In the genomic region with DNA sequence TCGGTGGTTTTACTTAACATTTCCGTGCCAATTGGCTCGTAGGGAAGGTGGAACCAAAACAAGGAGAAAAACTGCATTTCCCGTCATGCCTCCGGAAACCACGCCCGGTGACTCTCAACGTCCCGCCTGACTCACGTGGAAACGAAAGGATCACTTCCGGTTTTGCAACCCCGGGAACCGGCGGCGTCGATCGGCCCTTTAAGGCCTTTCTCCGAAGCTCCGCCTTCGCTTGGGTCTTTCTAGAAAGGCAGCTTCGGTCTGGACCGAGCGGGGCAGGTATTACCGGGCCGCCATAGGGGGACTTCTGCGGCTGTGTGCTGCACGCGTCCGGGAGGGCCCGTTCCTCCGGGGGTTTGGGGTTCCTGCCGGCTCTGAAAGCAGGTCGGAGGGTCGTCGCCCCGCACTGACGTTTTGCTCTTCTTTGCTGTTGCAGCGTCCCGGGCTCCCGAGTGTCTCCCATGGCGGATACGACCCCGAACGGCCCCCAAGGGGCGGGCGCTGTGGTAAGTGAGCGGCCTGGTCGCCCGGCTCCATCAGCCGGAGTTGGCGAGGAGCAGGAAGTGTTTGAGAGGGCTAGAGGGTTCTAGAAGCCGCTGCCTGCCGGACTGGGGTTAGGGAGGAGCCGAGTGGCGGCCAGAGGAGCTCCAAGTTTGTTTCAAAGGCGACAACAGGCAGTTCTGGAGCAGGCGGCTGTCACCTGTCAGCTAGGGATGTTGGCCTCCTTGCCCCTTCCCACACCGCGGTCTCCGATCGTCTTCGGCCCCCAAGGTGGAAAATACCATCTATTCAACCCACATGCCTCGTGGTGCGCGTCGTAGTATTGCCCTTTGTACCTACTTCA, we compare ENCODE assay signal across 8 mouse cellular contexts. TPM values are rescaled to one million over a fixed set of nuclear protein-coding genes. Genes with fewer than 3 reads are reported as not detected.
DNase-seq lines count a peak whose midpoint lies in the region; ATAC-seq and TF ChIP-seq lines count a peak whose summit lies in the region.

A gene (plus strand): TSS at position 35 of the 841 bp plus-strand sequence.

- peak within 1 kb of the TSS; percentile 86 for H3K9ac ChIP-seq in CH12.LX (ENCODE audit: insufficient read depth, low read depth)
- H3K9ac ChIP-seq in forebrain, embryonic 11.5 days (ENCODE audit: low read length) = peak within 1 kb of the TSS; percentile 90
- H3K9ac ChIP-seq in heart, embryonic 16.5 days (ENCODE audit: low read length) = peak within 1 kb of the TSS; percentile 94
- H3K9ac ChIP-seq in liver, embryonic 15.5 days = peak within 1 kb of the TSS; percentile 95
- peak within 1 kb of the TSS; percentile 83 for H3K9ac ChIP-seq in neural tube, embryonic 12.5 days

- DNase-seq in CH12.LX (ENCODE audit: extremely low read depth) = peak; percentile 97
- DNase-seq in c-Kit-positive CD71-positive TER-119-negative erythroid progenitor cells, embryonic 14.5 days (ENCODE audit: low read depth) = peak; percentile 96
- DNase-seq in forebrain, embryonic 11.5 days (ENCODE audit: low spot score) = peak; percentile 93
- peak; percentile 95 to 98 for DNase-seq in kidney, postnatal 36 days
- peak; percentile 96 for DNase-seq in telencephalon, adult 2 months (ENCODE audit: low read depth, low spot score)

- H3K4me3 ChIP-seq in CH12.LX (replicated peaks in 1 of 3; ENCODE audit: low read depth in 2 of 3, low read length in 2 of 3, poor library complexity in 1 of 3) = peak within 1 kb of the TSS; percentile 79 to 86 (median 82)
- H3K4me3 ChIP-seq in forebrain, embryonic 11.5 days (ENCODE audit: low read depth, low read length) = peak within 1 kb of the TSS; percentile 83
- H3K4me3 ChIP-seq in heart, embryonic 16.5 days (ENCODE audit: low read length) = peak within 1 kb of the TSS; percentile 74
- peak within 1 kb of the TSS; percentile 96 for H3K4me3 ChIP-seq in liver, embryonic 15.5 days (replicated peaks)
- H3K4me3 ChIP-seq in neural tube, embryonic 12.5 days = peak within 1 kb of the TSS; percentile 89

- dilution Hi-C loops in CH12.LX (cut with MboI; ENCODE audit: extremely low pct_ligation_motif_present, extremely low pct_unique_long_range_greater_than_20kb, low sequenced_read_pairs) = no loop called here

- H3K4me1 ChIP-seq in CH12.LX (ENCODE audit: control insufficient read depth in 1 of 2, insufficient read depth in 2 of 2) = peaks cover 7 to 48% of the 10 kb centered on the region in 2 experiments; a peak in 3 of 4 replicates
- no peaks in the 10 kb centered on the region; the same call in 1 of the 2 replicates for H3K4me1 ChIP-seq in forebrain, embryonic 11.5 days (replicated peaks; ENCODE audit: control insufficient read depth, insufficient read depth, low read length)
- H3K4me1 ChIP-seq in heart, embryonic 16.5 days (ENCODE audit: control insufficient read depth, insufficient read depth, low read length) = peaks cover 13% of the 10 kb centered on the region
- H3K4me1 ChIP-seq in liver, embryonic 15.5 days (replicated peaks) = peaks cover 51% of the 10 kb centered on the region
- H3K4me1 ChIP-seq in neural tube, embryonic 12.5 days = peaks cover 12% of the 10 kb centered on the region; the same call in 1 of the 2 replicates

- peak; percentile 83 for TF ChIP-seq POLR2A in CH12.LX (IDR thresholded peaks at IDR 0.05; ENCODE audit: low read depth, low read length)

- no peak for TF ChIP-seq RAD21 in CH12.LX (IDR thresholded peaks at IDR 0.05; ENCODE audit: low read depth, low read length)

- no peak for TF ChIP-seq CTCF in CH12.LX (conservative IDR thresholded peaks at IDR 0.05 in 1 of 2, IDR thresholded peaks at IDR 0.05 in 1 of 2; ENCODE audit: low read depth in 2 of 2, low read length in 2 of 2)

- peak within 1 kb of the TSS; percentile 84 for H3K27ac ChIP-seq in CH12.LX (ENCODE audit: insufficient read depth, low read depth)
- peak within 1 kb of the TSS; percentile 87 for H3K27ac ChIP-seq in forebrain, embryonic 11.5 days (ENCODE audit: low read depth, low read length)
- peak within 1 kb of the TSS; percentile 88 for H3K27ac ChIP-seq in heart, embryonic 16.5 days (ENCODE audit: low read length)
- H3K27ac ChIP-seq in liver, embryonic 15.5 days (replicated peaks) = peak within 1 kb of the TSS; percentile 99
- H3K27ac ChIP-seq in neural tube, embryonic 12.5 days = peak within 1 kb of the TSS; percentile 85

- in situ Hi-C loops in CH12.LX (cut with MboI; ENCODE audit: low pct_ligation_motif_present, low pct_unique_long_range_greater_than_20kb, low sequenced_read_pairs) = no loop called here

- no peaks in the 10 kb centered on the region for H3K27me3 ChIP-seq in CH12.LX (replicated peaks)
- H3K27me3 ChIP-seq in forebrain, embryonic 11.5 days (ENCODE audit: control insufficient read depth, insufficient read depth, low read length) = no peaks in the 10 kb centered on the region
- no peaks in the 10 kb centered on the region for H3K27me3 ChIP-seq in heart, embryonic 16.5 days (ENCODE audit: control insufficient read depth, insufficient read depth, low read length)
- H3K27me3 ChIP-seq in liver, embryonic 15.5 days = 0 out of 2 replicates have a peak, but pooled peaks cover 1% of the 10 kb centered on the region
- no peaks in the 10 kb centered on the region for H3K27me3 ChIP-seq in neural tube, embryonic 12.5 days (replicated peaks)

- no peak for TF ChIP-seq EP300 in CH12.LX (IDR thresholded peaks at IDR 0.05; ENCODE audit: low read length)

- peak within 1 kb of the TSS; percentile 97 for H3K4me2 ChIP-seq in CH12.LX (ENCODE audit: insufficient read depth, low read depth, poor library complexity, severe bottlenecking)
- H3K4me2 ChIP-seq in forebrain, embryonic 11.5 days (ENCODE audit: low read depth, low read length, severe bottlenecking) = peak within 1 kb of the TSS; percentile 74
- peak within 1 kb of the TSS; percentile 90 for H3K4me2 ChIP-seq in heart, embryonic 16.5 days (ENCODE audit: low read depth, low read length)
- H3K4me2 ChIP-seq in liver, embryonic 15.5 days = peak within 1 kb of the TSS; percentile 71
- H3K4me2 ChIP-seq in neural tube, embryonic 12.5 days (replicated peaks) = peak within 1 kb of the TSS; percentile 69

- peak; percentile 90 for ATAC-seq in forebrain, embryonic 11.5 days (replicated peaks; ENCODE audit: low FRiP score)
- peak; percentile 92 for ATAC-seq in heart, embryonic 16.5 days (replicated peaks; ENCODE audit: extremely low read depth, insufficient read depth, low FRiP score)
- peak; percentile 90 for ATAC-seq in liver, embryonic 15.5 days (ENCODE audit: insufficient read depth)
- ATAC-seq in neural tube, embryonic 12.5 days (ENCODE audit: low FRiP score, low read depth) = peak; percentile 89

- H3K36me3 ChIP-seq in CH12.LX (replicated peaks in 1 of 2; ENCODE audit: control insufficient read depth in 1 of 2, insufficient read depth in 1 of 2, low read length in 1 of 2) = peaks cover 11 to 34% of the 10 kb centered on the region in 2 experiments
- peaks cover 7% of the 10 kb centered on the region for H3K36me3 ChIP-seq in forebrain, embryonic 11.5 days (ENCODE audit: control insufficient read depth, insufficient read depth, low read length)
- H3K36me3 ChIP-seq in heart, embryonic 16.5 days (ENCODE audit: control insufficient read depth, insufficient read depth) = peaks cover 18% of the 10 kb centered on the region
- H3K36me3 ChIP-seq in liver, embryonic 15.5 days (replicated peaks) = peaks cover 26% of the 10 kb centered on the region
- H3K36me3 ChIP-seq in neural tube, embryonic 12.5 days = peaks cover 26% of the 10 kb centered on the region

- H3K9me3 ChIP-seq in CH12.LX (replicated peaks; ENCODE audit: low read length) = no peaks in the 10 kb centered on the region
- H3K9me3 ChIP-seq in forebrain, embryonic 11.5 days (ENCODE audit: control insufficient read depth, low read length) = no peaks in the 10 kb centered on the region
- no peaks in the 10 kb centered on the region for H3K9me3 ChIP-seq in heart, embryonic 16.5 days (replicated peaks; ENCODE audit: control insufficient read depth, low read length)
- no peaks in the 10 kb centered on the region for H3K9me3 ChIP-seq in liver, embryonic 15.5 days (replicated peaks)
- no peaks in the 10 kb centered on the region for H3K9me3 ChIP-seq in neural tube, embryonic 12.5 days

- WGBS in forebrain, embryonic 11.5 days = under 1% methylated on average over 67 of the region's 67 CpGs
- under 1% methylated on average over 67 of the region's 67 CpGs for WGBS in heart, embryonic 16.5 days
- under 1% methylated on average over 67 of the region's 67 CpGs for WGBS in liver, embryonic 15.5 days (ENCODE audit: insufficient replicate concordance)
- under 1% methylated on average over 67 of the region's 67 CpGs for WGBS in neural tube, embryonic 12.5 days

- peaks cover 28% of the 10 kb centered on the region for H3K79me2 ChIP-seq in CH12.LX (replicated peaks; ENCODE audit: control insufficient read depth, extremely low read depth, insufficient read depth, poor library complexity, severe bottlenecking)

TF ChIP-seq in CH12.LX, 34 proteins besides CTCF, POLR2A, EP300 and RAD21 (continues in another document):
- TF ChIP-seq HCFC1 (IDR thresholded peaks at IDR 0.05; ENCODE audit: low read depth, low read length) = peak; percentile 98
- TF ChIP-seq ETS1 (conservative IDR thresholded peaks at IDR 0.05; ENCODE audit: low read depth, low read length) = no peak
- peak; percentile 88 for TF ChIP-seq MYC (IDR thresholded peaks at IDR 0.05; ENCODE audit: low read depth, low read length)
- peak; percentile 69; the same call in 1 of the 2 replicates for TF ChIP-seq POLR2AphosphoS2 (IDR thresholded peaks at IDR 0.05; ENCODE audit: low read depth, low read length)
- TF ChIP-seq CHD1 (IDR thresholded peaks at IDR 0.05; ENCODE audit: low read depth, low read length) = no peak
- peak; percentile 89 for TF ChIP-seq MAX (IDR thresholded peaks at IDR 0.05; ENCODE audit: low read length)
- TF ChIP-seq JUND (conservative IDR thresholded peaks at IDR 0.05; ENCODE audit: low read depth, low read length) = no peak
- peak; percentile 90; the same call in 1 of the 2 replicates for TF ChIP-seq MXI1 (IDR thresholded peaks at IDR 0.05; ENCODE audit: low read depth, low read length)
- peak; percentile 97 for TF ChIP-seq SIN3A (IDR thresholded peaks at IDR 0.05; ENCODE audit: low read length)
- peak; percentile 46 for TF ChIP-seq USF2 (conservative IDR thresholded peaks at IDR 0.05; ENCODE audit: low read depth, low read length)
- TF ChIP-seq TBP (conservative IDR thresholded peaks at IDR 0.05; ENCODE audit: low read depth, low read length) = peak; percentile 84
- no peak for TF ChIP-seq NRF1 (IDR thresholded peaks at IDR 0.05; ENCODE audit: low read depth, low read length)
- peak; percentile 89 for TF ChIP-seq CHD2 (IDR thresholded peaks at IDR 0.05; ENCODE audit: low read length)

RNA-seq across cellular contexts. Expression of the gene that starts here (rescaled TPM):
- 70.4 and 95.5 TPM in 2 replicates for total RNA-seq in CH12.LX (2012; rRNA removed)
- total RNA-seq in CH12.LX (2014; rRNA removed) = 147 and 159 TPM in 2 replicates
- 134 and 137 TPM in 2 replicates for polyA plus RNA-seq in CH12.LX (2012; ENCODE audit: insufficient read length, low read depth)
- 106 and 117 TPM in 2 replicates for polyA plus RNA-seq in forebrain, embryonic 11.5 days (2014; fragmentation: Nextera tagmentation; extraction: Ambion mirVana)
- polyA plus RNA-seq in heart, embryonic 16.5 days (2015; fragmentation: Nextera tagmentation; extraction: Ambion mirVana) = 48.5 and 50.3 TPM in 2 replicates
- polyA plus RNA-seq in liver, embryonic 15.5 days (2015; fragmentation: Nextera tagmentation; extraction: Ambion mirVana) = 78.7 and 79.7 TPM in 2 replicates
- 94.6 and 99.4 TPM in 2 replicates for polyA plus RNA-seq in neural tube, embryonic 12.5 days (2016; fragmentation: Nextera tagmentation; extraction: Ambion mirVana)

Comparison
In these comparisons a context has a peak if more than half of its experiments do, and no peak if none do; other contexts are left out.
1. Peak in every context shown above with its lines: DNase-seq, ATAC-seq, H3K4me3 ChIP-seq and H3K27ac ChIP-seq.